Mouse (Mus musculus) E14TG2a.4 (cell line): ENCODE data around the gene Bhmt.

Experiments used
- CTCF ChIP-seq: conservative IDR thresholded peaks from 2 replicates; pipeline ENCODE4 v1.5.1; 2014; ENCODE audit warnings: low read length
- POU5F1 ChIP-seq: IDR thresholded peaks from 2 replicates; pipeline ENCODE4 v1.6.1; 2014; ENCODE audit warnings: low read length, borderline replicate concordance

GRCm38 (mm10) chr13:93639636-93640035 is 1.9 kb upstream of the Bhmt start:
- TF ChIP-seq CTCF (no peak), POU5F1 (no peak)
